Mouse (Mus musculus) left cerebral cortex, adult 8-10 months (tissue): ENCODE results near the gene Olfr547. TPM values are rescaled to one million over a fixed set of nuclear protein-coding genes. Genes with fewer than 3 reads are reported as not detected.

ENCODE experiments used
- DNase-seq, 2 experiments: peaks; one replicate each; pipeline ENCODE4 v3.0.0; 2022; ENCODE audit warnings: low spot score in 2 of 2
- total RNA-seq, 4 experiments: library from RNA; stranded (reverse); gene quantifications; 2 replicates each; pipeline ENCODE4 v1.2.4; 2022

Gene Olfr547
- total RNA-seq, 4 experiments from 2014 or later: not detected

DNA sequence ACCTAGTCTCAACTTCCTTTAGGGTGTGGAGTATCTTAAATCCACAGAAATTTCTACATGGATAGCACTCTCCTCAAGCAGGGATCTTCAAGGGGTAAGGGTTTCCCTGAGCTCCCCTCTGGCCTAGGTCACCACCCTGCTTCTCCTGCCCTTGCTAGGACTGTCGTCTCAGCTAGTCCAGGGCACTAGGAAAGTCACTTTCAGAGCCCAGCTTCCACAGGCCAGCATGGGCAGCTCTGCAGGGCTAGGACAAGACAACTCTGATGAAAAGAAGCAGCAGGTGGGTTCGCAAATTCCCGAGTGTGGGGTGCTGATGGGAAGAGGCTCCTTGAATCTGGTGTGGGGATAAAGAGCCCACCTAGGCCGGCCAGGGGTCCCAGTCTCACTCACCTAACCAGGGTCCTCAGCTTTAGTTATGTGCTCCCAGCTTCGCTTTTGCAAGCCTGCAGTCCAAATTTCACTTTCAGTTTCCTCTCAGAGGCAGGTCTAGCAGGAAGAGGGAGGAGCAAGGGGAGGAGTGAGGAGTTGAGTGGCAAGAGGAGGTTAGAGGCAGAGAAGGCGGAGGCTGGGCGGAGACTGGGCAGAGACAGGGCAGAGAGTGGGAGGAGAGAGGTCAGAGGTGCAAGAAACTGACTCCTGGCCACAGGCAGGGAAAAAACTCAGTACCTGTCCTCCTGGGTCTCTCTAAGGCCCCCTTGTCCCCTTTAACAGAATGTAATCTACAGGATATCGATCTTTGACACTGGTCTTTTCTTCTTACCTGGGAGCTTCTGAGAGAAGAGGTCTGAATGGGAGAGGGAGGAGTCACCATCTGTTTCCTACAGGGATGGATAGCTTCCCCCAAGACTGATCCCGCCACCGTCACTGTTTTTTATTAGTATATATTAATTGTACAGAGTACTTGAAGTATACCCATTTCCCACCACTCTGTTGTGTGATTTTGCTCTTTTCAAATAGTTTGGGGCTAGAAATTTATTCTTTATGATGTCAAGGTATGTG is 30.7 kb downstream of the Olfr547 start, which contains the start of gene Trim21:
Trim21 (minus strand) TSS at position 488 of the 999 bp plus-strand sequence.
- peak; percentile 6 to 20 for DNase-seq

DNA sequence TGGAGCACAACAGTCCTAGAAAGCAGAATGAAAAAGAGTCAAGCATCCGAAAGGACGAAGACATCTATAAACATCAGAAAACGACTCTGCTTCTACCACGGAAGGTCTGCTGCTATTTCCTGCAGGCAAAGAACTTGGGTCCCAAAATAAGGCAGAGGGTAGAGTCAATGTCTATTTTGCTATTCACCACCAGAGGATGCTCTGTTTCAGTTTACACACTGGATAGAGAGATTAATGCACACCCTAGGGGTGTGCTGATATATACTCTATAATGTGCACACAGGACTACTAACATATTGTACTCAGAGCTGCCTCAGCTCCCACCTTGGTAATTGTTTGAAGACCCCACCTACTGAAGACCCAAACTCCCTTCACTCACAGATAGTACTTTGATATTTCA is 31.7 kb downstream of the Olfr547 start:
- DNase-seq: no peak

DNA sequence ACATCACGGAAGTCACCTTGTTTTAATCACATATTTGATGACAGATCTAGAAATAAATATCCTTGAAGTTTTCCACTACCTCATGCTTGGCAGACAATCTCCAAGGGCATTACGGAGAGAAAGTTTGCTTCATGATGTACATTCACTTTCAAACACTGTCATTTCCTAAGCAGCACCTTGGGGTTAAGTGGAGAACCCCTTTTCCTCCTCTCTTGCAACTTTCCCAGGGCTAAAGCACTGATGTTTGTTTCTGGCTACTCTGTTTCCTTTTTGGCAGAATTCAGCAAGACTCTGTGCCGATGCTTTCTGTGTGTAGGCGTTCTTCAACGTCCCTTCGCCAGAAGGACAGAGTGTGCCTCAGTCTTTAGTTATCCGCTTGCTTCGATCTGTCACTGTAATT is 36.6 kb downstream of the Olfr547 start, which contains the start of gene Olfr550:
Olfr550 (plus strand) TSS at position 301 of the 400 bp plus-strand sequence.
- DNase-seq: no peak

DNA sequence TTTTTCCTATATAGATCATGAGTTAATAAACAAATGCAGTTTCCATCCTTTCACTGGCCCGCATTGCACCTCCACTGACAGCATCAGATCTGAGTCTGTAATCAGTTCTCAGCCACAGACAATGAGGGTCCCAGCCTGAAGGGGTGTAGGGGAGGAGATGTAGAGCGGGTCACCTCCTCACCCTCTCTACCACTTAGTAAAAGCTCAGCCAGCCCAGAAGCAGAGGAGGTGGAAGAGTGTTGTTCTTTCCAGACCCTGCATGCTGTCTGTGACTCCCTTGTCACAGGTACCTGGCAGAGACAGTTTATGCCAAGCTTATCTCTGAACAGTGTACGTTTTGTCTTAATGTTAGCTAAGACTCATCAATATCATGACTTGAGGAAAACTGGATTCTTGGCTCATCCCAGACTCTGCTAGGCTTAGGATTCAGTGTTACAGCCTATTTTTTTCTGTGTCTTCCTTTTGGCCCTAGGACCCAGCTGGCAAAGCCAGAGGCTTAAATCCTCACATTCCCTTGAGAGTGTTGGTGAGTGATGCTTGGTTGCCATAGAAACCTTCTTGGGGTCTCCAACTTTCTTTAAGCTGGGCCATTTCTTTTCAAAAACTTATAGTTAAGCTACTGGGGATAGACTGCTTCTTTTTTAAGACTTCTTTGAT is 38.8 kb downstream of the Olfr547 start:
- DNase-seq: no peak

DNA sequence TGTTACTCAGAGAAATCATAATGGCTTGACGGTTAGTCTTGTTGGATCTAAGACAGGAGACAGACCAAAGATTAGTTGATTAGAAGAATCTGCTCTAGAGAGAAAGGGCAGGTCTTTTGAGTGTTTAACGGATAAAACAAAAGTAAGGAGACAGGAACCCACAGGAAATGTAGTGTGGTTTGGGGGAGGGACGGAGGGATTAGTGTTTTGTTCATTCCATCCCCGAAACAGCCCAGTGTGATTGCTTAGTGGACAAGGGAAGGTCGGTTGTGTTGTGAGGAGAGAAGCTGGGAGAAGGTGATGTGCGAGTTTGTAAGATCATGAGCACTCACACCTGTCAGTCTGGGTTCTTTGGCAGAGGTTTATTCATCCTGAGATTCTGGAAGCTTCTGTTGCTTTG is 41.4 kb downstream of the Olfr547 start:
- DNase-seq: no peak

Other genes with a start within 250 kb of the Olfr547 start
- gene Rrm1, start 93.1 kb upstream of the Olfr547 start, total RNA-seq: 10 to 100 TPM; 12.1 to 14.6 (median 13.2) TPM
- not detected for gene Olfr543, start 53.1 kb upstream of the Olfr547 start, total RNA-seq
- not detected for gene Olfr544, start 46.4 kb upstream of the Olfr547 start, total RNA-seq
- gene Olfr545, start 35.2 kb upstream of the Olfr547 start, total RNA-seq: not detected
- gene Olfr548-ps1, start 6.1 kb downstream of the Olfr547 start, total RNA-seq: not detected
- gene Olfr549, start 15.1 kb downstream of the Olfr547 start, total RNA-seq: not detected
- gene Trim21, start 30.7 kb downstream of the Olfr547 start, total RNA-seq: 1 to 10 TPM; 2.6 to 6.4 (median 4.6) TPM
- under 1 TPM in 3 of 4 experiments, not detected in 1; 0.23 to 0.37 (median 0.37) TPM for gene Olfr550, start 36.7 kb downstream of the Olfr547 start, total RNA-seq
- not detected for gene Olfr551, start 57.1 kb downstream of the Olfr547 start, total RNA-seq
- under 1 TPM in 2 of 4 experiments, not detected in 2; 0.09 to 0.11 TPM for gene Olfr552, start 63.0 kb downstream of the Olfr547 start, total RNA-seq
- not detected for gene Olfr553, start 83.5 kb downstream of the Olfr547 start, total RNA-seq
- gene Olfr554, start 103.7 kb downstream of the Olfr547 start, total RNA-seq: not detected
- gene Olfr555, start 124.1 kb downstream of the Olfr547 start, total RNA-seq: not detected
- not detected for gene Olfr556, start 130.2 kb downstream of the Olfr547 start, total RNA-seq
- gene Trim68, start 152.6 kb downstream of the Olfr547 start, total RNA-seq: 1 to 10 TPM; 5.2 to 6.4 (median 5.6) TPM
- not detected for gene Olfr557, start 161.2 kb downstream of the Olfr547 start, total RNA-seq
- under 1 TPM in 3 of 4 experiments, not detected in 1; 0.11 to 0.34 (median 0.33) TPM for gene Olfr558, start 167.5 kb downstream of the Olfr547 start, total RNA-seq
- not detected for gene Olfr33, start 184.3 kb downstream of the Olfr547 start, total RNA-seq
- not detected for gene Olfr559, start 192.7 kb downstream of the Olfr547 start, total RNA-seq
- gene Olfr560, start 224.6 kb downstream of the Olfr547 start, total RNA-seq: under 1 TPM in 3 of 4 experiments, not detected in 1; 0.19 to 0.33 (median 0.30) TPM
- under 1 TPM; 0.39 to 0.51 (median 0.48) TPM for gene Olfr78, start 224.7 kb downstream of the Olfr547 start, total RNA-seq
- gene Olfr561, start 236.5 kb downstream of the Olfr547 start, total RNA-seq: not detected